Mouse (Mus musculus) myocyte (in vitro differentiated cells): ENCODE measurements around the gene Gm3106. TPM values are rescaled to one million over a fixed set of nuclear protein-coding genes. Genes with fewer than 3 reads are reported as not detected.
"Not testable (repeated sequence)": the region's sequence is repeated elsewhere in the genome, so short reads cannot be mapped to it uniquely, and the experiment has no call there.

Source experiments
- H3K27me3 ChIP-seq: one replicate; pipeline ENCODE4 v1.6.1; 2011; ENCODE audit not compliant: control insufficient read depth, insufficient read depth, insufficient read length
- H3K36me3 ChIP-seq: one replicate; pipeline ENCODE4 v1.6.1; 2011; ENCODE audit not compliant: control insufficient read depth, insufficient read depth
- H3K4me2 ChIP-seq: one replicate; pipeline ENCODE4 v1.6.1; 2011; ENCODE audit warnings: low read depth, control low read depth
- H3K4me3 ChIP-seq: one replicate; pipeline ENCODE4 v1.5.1; 2011; ENCODE audit warnings: mild to moderate bottlenecking, control low read depth, moderate library complexity
- H3K79me2 ChIP-seq: one replicate; pipeline ENCODE4 v1.6.1; 2011; ENCODE audit not compliant: control insufficient read depth, insufficient read depth
- H3ac ChIP-seq: one replicate; pipeline ENCODE4 v1.6.1; 2011; ENCODE audit not compliant: control insufficient read depth, insufficient read length
- polyA plus RNA-seq: library from polyadenylated mRNA; unstranded; fragments of >200 nt; fragmentation: generic; extraction: Trizol; gene quantifications from one replicate; pipeline ENCODE4 v1.2.1, GENCODE M21; 2012; ENCODE audit warnings: missing spikeins

Gene Gm3106
- not detected for polyA plus RNA-seq

DNA sequence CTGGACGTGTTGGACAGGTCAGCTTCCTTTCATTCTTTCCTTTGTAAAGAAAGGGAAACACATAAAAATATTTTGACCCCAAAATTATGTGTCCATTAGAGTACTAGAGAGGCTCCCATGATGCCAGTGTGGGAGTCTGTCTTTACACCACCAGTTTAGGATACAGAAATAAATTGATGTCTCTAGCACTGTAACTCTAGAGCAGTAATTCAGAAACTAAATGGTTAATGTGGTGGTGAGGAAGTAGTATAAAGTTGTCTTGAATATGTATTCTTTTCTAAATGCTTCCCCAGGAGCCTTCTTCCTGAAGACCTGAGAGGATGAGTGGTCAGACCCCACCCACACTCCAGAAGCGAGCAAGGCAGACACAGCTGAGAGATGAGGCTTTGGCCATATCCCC, at the start of gene Gm3106:
Gene Gm3106 (plus strand): TSS at position 301 of the 400 bp plus-strand sequence.
- H3K79me2 ChIP-seq, H3K36me3 ChIP-seq, H3K4me2 ChIP-seq, H3K4me3 ChIP-seq, H3K27me3 ChIP-seq, H3ac ChIP-seq: not testable (repeated sequence)

Other genes with a start within 250 kb of the Gm3106 start
- gene BC061212, start 147.5 kb upstream of the Gm3106 start, polyA plus RNA-seq: not detected
- gene Gm6351, start 141.6 kb upstream of the Gm3106 start, polyA plus RNA-seq: not detected
- gene A430089I19Rik, start 88.8 kb downstream of the Gm3106 start, polyA plus RNA-seq: not detected
- gene Gm6502, start 96.4 kb downstream of the Gm3106 start, polyA plus RNA-seq: not detected
- not detected for gene AA792892, start 121.7 kb downstream of the Gm3106 start, polyA plus RNA-seq
- gene Gm7682, start 227.8 kb downstream of the Gm3106 start, polyA plus RNA-seq: not detected